Mouse (Mus musculus) embryonic fibroblast, embryonic 13.5 days (primary cell): ENCODE results near the gene 1110008L16Rik.

ENCODE experiments used
- CTCF ChIP-seq: IDR thresholded peaks from 2 replicates; pipeline ENCODE4 v1.5.1; 2011; ENCODE audit warnings: mild to moderate bottlenecking, control low read depth, low read length, moderate library complexity, borderline replicate concordance; ENCODE audit not compliant: insufficient read depth
- POLR2A ChIP-seq: IDR thresholded peaks from 2 replicates; pipeline ENCODE4 v1.6.1; 2011; ENCODE audit warnings: low read depth, mild to moderate bottlenecking, control low read depth, low read length, moderate library complexity

- TF ChIP-seq POLR2A (no peak), CTCF (no peak)
Measured at GRCm38 (mm10) chr12:55315192-55315591, 15.8 kb downstream of the 1110008L16Rik start.
